Mouse (Mus musculus): Measurements from ENCODE around the gene Adam12. TPM values are rescaled to one million over a fixed set of nuclear protein-coding genes. Genes with fewer than 3 reads are reported as not detected.

Adam12 gene
- polyA plus RNA-seq, 1 experiment from 2014 or later = 2.8 TPM

GRCm38 (mm10) chr7:134043576-134043975, 188.4 kb downstream of the Adam12 start:
- H3K27ac ChIP-seq = no peak overlapping the region
- H3K36me3 ChIP-seq (replicated peaks) = no peaks in the 10 kb centered on the region
- no peak overlapping the region for H3K9ac ChIP-seq
- no peaks in the 10 kb centered on the region for H3K27me3 ChIP-seq (replicated peaks)
- H3K4me1 ChIP-seq = no peaks in the 10 kb centered on the region
- no peaks in the 10 kb centered on the region for H3K9me3 ChIP-seq
- H3K4me3 ChIP-seq = no peak overlapping the region
- ATAC-seq (replicated peaks) = no peak
- H3K4me2 ChIP-seq = no peak overlapping the region

DNA sequence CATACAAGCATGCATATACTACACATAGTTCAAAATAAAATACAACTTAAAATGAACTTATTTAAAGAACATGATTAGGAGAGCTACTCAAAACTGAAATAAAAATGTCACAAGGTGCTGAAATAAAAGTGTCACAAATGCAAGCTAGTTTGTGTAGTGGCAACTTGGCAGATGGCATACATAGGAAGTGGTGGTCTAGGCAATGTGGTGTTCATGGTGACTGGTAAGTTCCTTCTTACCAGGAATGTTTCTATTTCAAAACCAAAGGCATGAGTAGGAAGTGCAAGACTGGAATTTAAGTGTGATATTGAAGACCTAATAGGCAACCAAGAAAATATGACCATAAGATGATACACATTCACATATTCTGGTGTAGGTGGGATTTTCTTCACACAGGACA, 189.3 kb downstream of the Adam12 start:
- H3K9ac ChIP-seq = no peak overlapping the region
- no peak overlapping the region for H3K4me2 ChIP-seq
- H3K27ac ChIP-seq = no peak overlapping the region
- H3K9me3 ChIP-seq = no peaks in the 10 kb centered on the region
- no peak for ATAC-seq (replicated peaks)
- H3K36me3 ChIP-seq (replicated peaks) = no peaks in the 10 kb centered on the region
- H3K27me3 ChIP-seq (replicated peaks) = no peaks in the 10 kb centered on the region
- H3K4me1 ChIP-seq = no peaks in the 10 kb centered on the region
- no peak overlapping the region for H3K4me3 ChIP-seq

DNA sequence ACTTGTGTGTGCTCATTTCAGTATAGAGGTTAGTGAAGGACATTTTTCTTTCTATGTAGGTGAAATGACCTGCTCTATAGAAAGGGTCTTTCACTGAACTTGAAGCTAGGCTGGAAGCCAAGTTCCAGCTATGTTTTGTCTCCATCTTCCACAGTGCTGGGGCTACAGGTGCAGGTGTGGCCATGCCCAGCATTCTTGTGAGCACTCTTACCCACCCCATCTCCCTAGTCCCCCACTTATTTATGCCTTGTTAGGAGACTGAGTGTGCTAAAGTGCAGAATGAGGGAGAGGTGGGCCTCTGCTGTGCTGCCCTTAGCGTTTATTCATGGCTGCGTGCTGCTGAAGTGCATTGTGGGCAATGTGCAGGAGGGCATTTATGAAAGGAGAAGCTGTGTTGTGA, 198.0 kb downstream of the Adam12 start:
- Histone ChIP-seq H3K4me3 (no peak overlapping the region), H3K27me3 (replicated peaks) (no peaks in the 10 kb centered on the region), H3K4me2 (no peak overlapping the region), H3K9ac (no peak overlapping the region), H3K9me3 (no peaks in the 10 kb centered on the region), H3K36me3 (replicated peaks) (no peaks in the 10 kb centered on the region), H3K27ac (no peak overlapping the region), H3K4me1 (no peaks in the 10 kb centered on the region)
- ATAC-seq (replicated peaks) = no peak
- 87% methylated on average over 2 of the region's 2 CpGs for WGBS

- Histone ChIP-seq H3K4me1 (no peaks in the 10 kb centered on the region), H3K9ac (no peak overlapping the region), H3K27ac (no peak overlapping the region), H3K4me2 (no peak overlapping the region), H3K27me3 (replicated peaks) (no peaks in the 10 kb centered on the region), H3K4me3 (no peak overlapping the region), H3K9me3 (no peaks in the 10 kb centered on the region), H3K36me3 (replicated peaks) (no peaks in the 10 kb centered on the region)
- 42% methylated on average over 6 of the region's 6 CpGs for WGBS
- no peak for ATAC-seq (replicated peaks)
These were observed 199.0 kb downstream of the Adam12 start for GRCm38 (mm10) chr7:134032959-134033366.

- no peak overlapping the region for H3K27ac ChIP-seq
- H3K9me3 ChIP-seq = no peaks in the 10 kb centered on the region
- peaks cover 5% of the 10 kb centered on the region; the same call in 1 of the 2 replicates for H3K4me1 ChIP-seq
- no peak overlapping the region for H3K9ac ChIP-seq
- H3K4me3 ChIP-seq = no peak overlapping the region
- no peaks in the 10 kb centered on the region for H3K27me3 ChIP-seq (replicated peaks)
- 87% methylated on average over 6 of the region's 6 CpGs for WGBS
- ATAC-seq (replicated peaks) = no peak
- H3K4me2 ChIP-seq = no peak overlapping the region
- H3K36me3 ChIP-seq (replicated peaks) = no peaks in the 10 kb centered on the region
These were observed 200.2 kb downstream of the Adam12 start for GRCm38 (mm10) chr7:134031787-134032186.

DNA sequence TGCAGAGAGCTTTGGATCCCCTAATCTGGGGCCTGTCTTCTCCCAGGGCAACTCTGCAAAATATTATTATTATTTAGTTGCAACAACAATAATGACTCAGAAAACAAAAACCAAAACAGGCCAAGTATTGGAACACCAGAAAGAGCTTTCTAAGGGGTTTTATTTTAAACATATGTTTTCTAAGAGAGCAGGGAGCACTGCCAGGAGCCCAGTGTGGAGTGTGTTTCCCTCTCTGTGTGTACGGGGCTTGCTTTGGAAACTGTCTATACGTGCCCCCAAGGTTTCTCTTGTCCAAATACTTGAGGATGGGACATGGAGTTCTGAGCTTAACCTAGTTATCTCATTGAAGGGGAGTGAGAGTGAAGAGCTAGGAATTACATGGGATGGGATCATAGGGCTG, 200.7 kb downstream of the Adam12 start:
- H3K4me1 ChIP-seq = peaks cover 10% of the 10 kb centered on the region
- no peak overlapping the region for H3K4me3 ChIP-seq
- H3K27ac ChIP-seq = no peak overlapping the region
- no peaks in the 10 kb centered on the region for H3K9me3 ChIP-seq
- no peak for ATAC-seq (replicated peaks)
- no peak overlapping the region for H3K4me2 ChIP-seq
- no peak overlapping the region for H3K9ac ChIP-seq
- 65% methylated on average over 2 of the region's 2 CpGs for WGBS
- no peaks in the 10 kb centered on the region for H3K27me3 ChIP-seq (replicated peaks)
- H3K36me3 ChIP-seq (replicated peaks) = no peaks in the 10 kb centered on the region

- no peak for ATAC-seq (replicated peaks)
- Histone ChIP-seq H3K9ac (no peak overlapping the region), H3K4me3 (no peak overlapping the region), H3K36me3 (replicated peaks) (no peaks in the 10 kb centered on the region), H3K27me3 (replicated peaks) (no peaks in the 10 kb centered on the region), H3K27ac (no peak overlapping the region), H3K9me3 (no peaks in the 10 kb centered on the region), H3K4me2 (no peak overlapping the region), H3K4me1 (peaks cover 13% of the 10 kb centered on the region)
- 57% methylated on average over 7 of the region's 7 CpGs for WGBS
These were observed 203.6 kb downstream of the Adam12 start for GRCm38 (mm10) chr7:134028281-134028830.

- Histone ChIP-seq H3K4me2 (no peak overlapping the region), H3K27me3 (replicated peaks) (no peaks in the 10 kb centered on the region), H3K36me3 (replicated peaks) (no peaks in the 10 kb centered on the region), H3K9me3 (no peaks in the 10 kb centered on the region), H3K9ac (no peak overlapping the region), H3K4me3 (no peak overlapping the region), H3K27ac (peak overlapping the region; percentile 26; the same call in 1 of the 2 replicates), H3K4me1 (peaks cover 13% of the 10 kb centered on the region)
- WGBS = 12% methylated on average over 5 of the region's 5 CpGs
- ATAC-seq (replicated peaks) = no peak
These were observed 204.9 kb downstream of the Adam12 start for GRCm38 (mm10) chr7:134027020-134027415.

GRCm38 (mm10) chr7:134026200-134027019, 205.5 kb downstream of the Adam12 start:
- peak overlapping the region; percentile 26; the same call in 1 of the 2 replicates for H3K27ac ChIP-seq
- no peaks in the 10 kb centered on the region for H3K27me3 ChIP-seq (replicated peaks)
- ATAC-seq (replicated peaks) = no peak
- H3K4me1 ChIP-seq = peaks cover 13% of the 10 kb centered on the region
- no peak overlapping the region for H3K4me3 ChIP-seq
- H3K9ac ChIP-seq = no peak overlapping the region
- no peak overlapping the region for H3K4me2 ChIP-seq
- no peaks in the 10 kb centered on the region for H3K9me3 ChIP-seq
- 32% methylated on average over 16 of the region's 16 CpGs for WGBS
- no peaks in the 10 kb centered on the region for H3K36me3 ChIP-seq (replicated peaks)

DNA sequence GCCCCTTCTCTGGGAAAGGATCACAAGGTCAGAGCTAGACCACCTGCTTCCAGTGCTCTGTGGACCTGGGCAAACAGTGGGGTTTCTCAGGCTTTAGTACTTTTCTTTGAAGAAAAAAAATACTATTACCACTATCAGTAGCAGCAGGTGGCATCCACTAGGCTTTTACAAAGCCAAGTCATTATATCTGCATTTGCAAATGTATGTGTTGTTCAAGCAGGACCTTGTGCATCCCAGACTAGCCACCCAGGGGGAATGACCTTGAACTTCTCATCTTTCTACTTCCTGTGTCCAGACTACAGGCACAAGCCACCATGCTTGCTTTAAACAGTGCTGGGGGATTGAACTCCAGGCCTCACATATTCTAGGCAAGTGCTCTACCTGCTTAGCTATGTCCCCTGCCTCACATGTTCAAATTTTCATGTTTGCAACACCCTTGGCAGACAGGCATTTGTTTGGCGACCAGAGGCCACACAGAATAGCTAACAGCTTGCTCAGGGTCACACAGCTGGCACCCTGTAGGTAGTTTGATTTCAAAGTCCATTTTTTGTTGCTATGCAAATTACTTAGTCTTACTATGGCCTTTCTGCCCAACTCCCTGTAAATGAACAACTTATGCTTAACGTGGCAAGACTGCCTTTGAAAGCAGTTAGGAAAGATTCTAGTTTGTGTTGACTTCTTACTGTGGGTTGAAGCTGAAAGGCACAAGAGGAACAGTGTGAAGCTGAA, 209.6 kb downstream of the Adam12 start:
- no peak overlapping the region for H3K4me3 ChIP-seq
- no peak for ATAC-seq (replicated peaks)
- no peak overlapping the region for H3K9ac ChIP-seq
- no peak overlapping the region for H3K27ac ChIP-seq
- no peaks in the 10 kb centered on the region for H3K9me3 ChIP-seq
- H3K4me1 ChIP-seq = peaks cover 13% of the 10 kb centered on the region
- WGBS = 68% methylated on average over 2 of the region's 2 CpGs
- no peaks in the 10 kb centered on the region for H3K27me3 ChIP-seq (replicated peaks)
- H3K36me3 ChIP-seq (replicated peaks) = no peaks in the 10 kb centered on the region
- no peak overlapping the region for H3K4me2 ChIP-seq

GRCm38 (mm10) chr7:134015226-134015625, 216.7 kb downstream of the Adam12 start:
- Histone ChIP-seq H3K4me1 (peaks cover 6% of the 10 kb centered on the region; the same call in 1 of the 2 replicates), H3K27me3 (replicated peaks) (no peaks in the 10 kb centered on the region), H3K4me3 (no peak overlapping the region), H3K36me3 (replicated peaks) (no peaks in the 10 kb centered on the region), H3K9me3 (no peaks in the 10 kb centered on the region), H3K27ac (no peak overlapping the region), H3K9ac (no peak overlapping the region), H3K4me2 (no peak overlapping the region)
- no peak for ATAC-seq (replicated peaks)
- WGBS = 57% methylated on average over 4 of the region's 4 CpGs

GRCm38 (mm10) chr7:134014733-134015132, 217.2 kb downstream of the Adam12 start:
- Histone ChIP-seq H3K27me3 (replicated peaks) (no peaks in the 10 kb centered on the region), H3K9me3 (no peaks in the 10 kb centered on the region), H3K4me3 (no peak overlapping the region), H3K9ac (no peak overlapping the region), H3K4me2 (no peak overlapping the region), H3K27ac (no peak overlapping the region), H3K4me1 (peaks cover 6% of the 10 kb centered on the region; the same call in 1 of the 2 replicates), H3K36me3 (replicated peaks) (no peaks in the 10 kb centered on the region)
- WGBS = 21% methylated on average over 7 of the region's 7 CpGs
- no peak for ATAC-seq (replicated peaks)

All from midbrain, embryonic 15.5 days (tissue).